Mouse (Mus musculus): ENCODE results near the gene Gm13128.
A peak's percentile ranks its signal among the peaks of the same experiment; 100 is the strongest.
"Not testable (repeated sequence)": the region's sequence is repeated elsewhere in the genome, so short reads cannot be mapped to it uniquely, and the experiment has no call there.

Gm13128 gene

DNA sequence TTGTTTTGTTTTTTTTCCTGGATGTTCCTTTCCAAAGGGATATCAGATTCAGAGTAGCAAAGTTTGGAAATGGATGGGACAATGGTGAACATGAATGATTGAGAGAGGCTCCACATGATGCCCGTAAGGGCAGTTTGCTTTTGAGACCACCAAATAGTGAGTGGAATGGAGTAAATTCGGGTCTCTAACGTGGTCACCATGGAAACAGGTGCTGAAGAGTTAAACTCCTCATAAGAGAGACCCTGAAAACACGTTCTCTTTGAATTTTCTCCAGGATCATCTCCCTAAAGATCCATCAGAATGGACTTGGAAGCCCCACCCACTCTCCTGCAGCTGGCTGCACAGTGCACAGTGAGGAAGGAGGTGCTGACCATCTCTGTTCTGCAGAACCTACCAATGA lies at the start of gene Gm13128:
Gene Gm13128 (plus strand): TSS at position 301 of the 400 bp plus-strand sequence.
- DNase-seq = not testable (repeated sequence)

DNA sequence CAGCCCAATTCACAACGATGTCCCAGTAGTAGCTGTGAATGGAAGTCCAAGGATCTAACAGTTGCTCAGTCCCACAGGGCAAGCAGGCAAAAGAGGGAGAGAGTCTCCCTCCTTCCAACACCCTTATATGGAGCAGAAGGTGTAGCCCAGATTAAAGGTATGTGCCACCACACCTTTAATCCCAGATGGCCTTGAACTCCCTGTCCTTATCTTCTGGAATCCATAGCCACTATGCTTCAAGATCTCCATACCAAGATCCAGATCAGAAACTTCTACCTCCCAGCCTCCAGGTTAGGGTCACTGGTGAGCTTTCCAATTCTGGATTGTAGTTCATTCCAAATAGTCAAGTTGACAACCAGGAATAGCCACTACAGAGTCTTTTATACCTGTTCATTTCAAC lies 49.7 kb upstream of the Gm13128 start, which contains the start of gene Pramel5:
Gene Pramel5 (minus strand): TSS at position 101 of the 400 bp plus-strand sequence.
- DNase-seq = not testable (repeated sequence)

GRCm38 (mm10) chr4:144299414-144299813 lies 30.6 kb upstream of the Gm13128 start:
- DNase-seq = peak in 1 of 2 experiments; percentile 33

DNA sequence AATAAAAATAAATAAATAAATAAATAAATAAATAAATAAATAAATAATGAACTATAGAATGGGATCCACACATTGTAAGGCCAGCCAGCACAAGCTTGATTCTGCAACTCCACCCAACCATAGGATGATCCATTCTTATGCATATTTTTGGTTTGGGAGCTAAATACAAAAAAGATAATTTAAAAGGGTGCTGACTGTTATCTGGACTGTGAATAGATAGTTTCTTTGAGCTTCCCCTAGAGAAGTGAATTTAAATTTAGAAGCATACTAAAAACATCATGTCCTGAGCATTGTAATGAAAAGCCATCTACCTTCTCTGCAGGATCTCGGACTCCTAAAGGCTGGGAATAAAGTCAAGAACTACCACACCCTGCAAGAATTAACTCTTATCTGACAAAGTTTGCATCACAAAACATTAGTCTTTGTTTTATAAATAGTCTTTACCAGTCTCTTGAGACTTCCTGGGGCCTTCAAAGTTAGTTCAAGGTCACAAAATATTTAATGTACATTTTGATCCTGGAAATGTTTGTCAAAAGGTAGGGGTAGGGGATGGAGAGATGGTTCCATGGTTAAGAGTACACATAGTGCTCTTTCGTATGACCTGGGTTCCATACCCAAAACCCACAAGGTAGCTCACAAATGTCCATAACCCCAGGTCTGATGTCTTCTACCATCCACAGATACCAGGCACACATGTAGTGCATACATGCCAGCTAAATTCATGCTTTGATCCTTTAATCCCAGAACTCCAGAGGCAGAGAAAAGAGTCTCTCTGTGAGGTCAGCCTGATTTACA lies 17.2 kb upstream of the Gm13128 start:
- DNase-seq = not testable (repeated sequence)

DNA sequence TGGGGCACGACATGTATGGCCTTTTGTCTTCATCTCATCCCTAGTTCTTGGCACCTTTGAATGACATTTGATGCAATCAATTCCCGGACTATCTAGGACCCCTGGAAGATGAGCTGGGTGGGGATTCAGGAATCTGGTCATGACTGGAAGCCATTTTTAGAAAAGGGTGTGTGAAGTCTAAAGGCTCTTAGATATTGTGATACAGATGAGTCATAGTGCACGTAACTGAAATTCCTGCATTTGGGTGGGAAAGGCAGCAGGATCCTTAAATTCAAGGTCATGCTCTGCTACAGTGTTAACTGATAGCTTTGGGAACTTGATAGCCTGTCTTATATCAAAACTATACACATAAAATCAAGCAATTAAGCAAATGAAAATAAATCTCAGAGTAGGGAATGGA lies 5.8 kb downstream of the Gm13128 start:
- not testable (repeated sequence) for DNase-seq

GRCm38 (mm10) chr4:144357642-144358041 lies 27.6 kb downstream of the Gm13128 start, which contains the start of gene Gm13119:
Gene Gm13119, plus strand, starts transcription at chr4:144357942.
- not testable (repeated sequence) for DNase-seq

DNA sequence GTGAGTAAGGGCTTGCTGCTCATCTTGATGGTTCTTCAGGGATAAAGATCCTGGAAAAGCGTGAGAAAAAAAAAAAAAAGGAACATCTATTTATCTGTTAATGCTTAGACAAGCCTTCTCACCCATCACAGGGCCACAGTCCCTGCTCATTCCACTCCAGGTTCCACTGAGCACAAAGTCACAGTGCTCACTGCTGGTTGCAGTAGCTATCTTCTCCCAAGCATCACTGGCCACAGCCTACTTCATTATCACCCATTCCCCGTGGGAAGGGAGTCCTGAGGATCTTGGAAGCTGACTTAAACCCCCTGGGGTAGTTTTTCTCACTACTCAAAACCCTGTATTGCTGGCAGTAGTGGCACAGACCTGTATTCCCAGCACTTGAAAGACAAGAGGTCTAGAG lies 47.9 kb downstream of the Gm13128 start, which contains the start of gene Pramef20:
Gene Pramef20 (minus strand): TSS at position 23 of the 400 bp plus-strand sequence.
- DNase-seq = no peak

All from kidney, postnatal 36 days (tissue).